Mouse (Mus musculus): Measurements from ENCODE around the gene Hoxd9.

- TF ChIP-seq GATA1 (IDR thresholded peaks at IDR 0.05; ENCODE audit: borderline replicate concordance, low read length) (no peak), FLI1 (IDR thresholded peaks at IDR 0.05; ENCODE audit: low read length) (no peak)
These were observed 24.4 kb downstream of the Hoxd9 start for GRCm38 (mm10) chr2:74721882-74722281.

Data from megakaryocyte, embryonic 14.5 days (primary cell).